Mouse (Mus musculus): Measurements from ENCODE around the gene Olfr13. TPM values are rescaled to one million over a fixed set of nuclear protein-coding genes. Genes with fewer than 3 reads are reported as not detected.
"Not testable (repeated sequence)": the region's sequence is repeated elsewhere in the genome, so short reads cannot be mapped to it uniquely, and the experiment has no call there.

Olfr13 gene
- total RNA-seq (2021), result not detected
- long read RNA-seq, experiment 1, result 0 reads
- long read RNA-seq, experiment 2, result 0 reads

DNA sequence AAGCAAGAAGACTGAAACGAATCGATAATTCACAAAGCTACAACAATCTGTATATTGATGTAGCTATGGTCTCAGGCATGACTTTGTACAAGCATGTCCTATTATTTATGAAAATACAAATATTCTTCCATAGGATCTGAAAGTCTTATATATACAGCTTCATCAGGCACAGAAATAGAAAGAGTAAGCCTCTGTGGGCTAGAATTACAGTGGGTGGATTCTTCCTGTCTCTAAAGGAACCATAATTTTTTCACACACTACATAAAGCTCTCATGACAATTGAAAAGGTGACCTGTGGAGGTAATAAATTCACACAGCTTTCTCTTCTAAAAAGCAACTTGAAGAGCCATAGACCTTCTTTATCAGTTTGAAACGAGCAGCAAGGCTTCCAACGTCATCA is at the start of gene Olfr13:
Gene Olfr13, plus strand, starts transcription at position 301 of the 400 bp plus-strand sequence.
- no peak for DNase-seq

GRCm38 (mm10) chr6:43146267-43146666 is 25.7 kb upstream of the Olfr13 start, which contains the start of gene Olfr237-ps1:
TSS of gene Olfr237-ps1 (plus strand) at chr6:43146567.
- DNase-seq, result not testable (repeated sequence)

- DNase-seq, result no peak
These were observed 12.4 kb upstream of the Olfr13 start for GRCm38 (mm10) chr6:43159502-43159901.

GRCm38 (mm10) chr6:43162982-43163381 is 9.0 kb upstream of the Olfr13 start, which contains the start of gene Olfr437:
TSS of gene Olfr437 (plus strand) at chr6:43163282.
- DNase-seq, result no peak

DNA sequence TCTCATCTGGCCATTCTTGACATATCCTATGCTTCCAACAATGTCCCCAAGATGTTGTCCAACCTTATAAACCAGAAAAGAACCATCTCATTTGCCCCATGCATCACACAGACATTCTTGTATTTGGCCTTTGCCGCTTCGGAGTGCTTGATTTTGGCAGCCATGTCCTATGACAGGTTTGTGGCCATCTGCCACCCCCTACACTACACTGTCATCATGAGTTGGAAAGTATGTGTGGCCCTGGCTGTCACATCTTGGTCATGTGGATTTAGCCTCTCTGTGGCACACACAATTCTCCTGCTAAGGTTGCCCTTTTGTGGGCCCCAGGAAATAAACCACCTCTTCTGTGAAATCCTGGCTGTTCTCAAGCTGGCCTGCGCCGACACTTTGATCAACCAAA is 4.7 kb upstream of the Olfr13 start:
- no peak for DNase-seq

DNA sequence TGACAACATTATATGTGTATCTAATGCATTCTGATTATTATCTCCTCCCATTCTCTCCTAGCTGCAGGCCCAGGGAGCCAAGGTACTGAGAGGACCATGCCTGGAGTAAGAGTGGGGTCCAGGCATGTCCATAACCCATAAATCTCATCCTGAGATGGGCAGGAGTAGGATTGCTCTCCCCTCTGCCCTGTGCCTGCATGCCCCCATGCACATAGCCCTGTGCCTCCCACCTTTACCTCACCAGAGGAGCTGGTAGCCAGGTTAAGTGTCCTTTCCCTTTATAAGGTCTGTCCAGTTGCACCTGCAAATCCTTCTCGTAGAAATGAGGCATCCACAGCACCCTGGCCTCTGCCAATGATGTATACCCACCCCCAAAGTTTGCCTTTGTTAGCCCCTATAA is 6.2 kb downstream of the Olfr13 start:
- DNase-seq, result no peak

GRCm38 (mm10) chr6:43178584-43179501 is 6.9 kb downstream of the Olfr13 start:
- no peak for DNase-seq

- DNase-seq, result no peak
These were observed 19.0 kb downstream of the Olfr13 start for GRCm38 (mm10) chr6:43190986-43191385.

DNA sequence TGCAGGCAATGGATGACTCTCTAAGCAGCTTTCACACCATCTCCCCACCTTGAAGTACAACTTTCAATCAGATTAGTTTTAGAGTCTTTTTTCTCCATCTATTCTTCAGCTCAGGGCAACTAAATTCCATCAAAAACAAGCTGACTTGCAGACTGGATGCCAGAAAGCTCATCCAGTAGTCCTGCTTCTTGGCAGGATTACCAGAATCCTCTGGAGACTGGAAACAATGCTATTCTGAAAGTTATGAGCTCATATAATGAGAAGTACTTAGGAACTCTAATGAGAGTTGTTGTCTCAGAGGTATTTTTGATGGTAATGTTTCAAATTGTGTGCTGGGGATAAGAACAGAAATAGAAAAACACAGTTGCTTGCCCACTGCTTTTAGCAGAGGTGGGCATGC is 24.8 kb downstream of the Olfr13 start, which contains the start of gene Olfr435:
Gene Olfr435, plus strand, starts transcription at position 366 of the 400 bp plus-strand sequence.
- DNase-seq, result no peak

GRCm38 (mm10) chr6:43198094-43198493 is 26.2 kb downstream of the Olfr13 start:
- DNase-seq, result no peak

DNA sequence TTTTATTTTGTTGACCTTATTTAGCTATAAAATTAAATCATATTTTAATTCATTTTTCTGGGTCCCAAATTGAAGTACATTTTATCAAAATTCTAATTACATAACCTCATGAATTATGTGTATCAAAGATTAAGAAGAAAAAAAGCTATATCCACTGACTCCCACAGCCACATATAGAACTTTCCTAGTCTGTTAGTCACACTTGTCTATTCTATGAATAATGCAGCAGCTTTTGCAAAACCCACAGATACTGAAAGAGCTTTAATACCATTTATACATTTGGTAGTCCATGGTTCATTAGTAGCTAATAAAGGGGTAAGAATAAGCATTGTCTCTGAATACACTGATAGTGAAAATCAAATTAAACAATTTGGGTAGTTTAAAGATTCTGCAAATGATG is 30.8 kb downstream of the Olfr13 start:
- DNase-seq, result no peak

DNA sequence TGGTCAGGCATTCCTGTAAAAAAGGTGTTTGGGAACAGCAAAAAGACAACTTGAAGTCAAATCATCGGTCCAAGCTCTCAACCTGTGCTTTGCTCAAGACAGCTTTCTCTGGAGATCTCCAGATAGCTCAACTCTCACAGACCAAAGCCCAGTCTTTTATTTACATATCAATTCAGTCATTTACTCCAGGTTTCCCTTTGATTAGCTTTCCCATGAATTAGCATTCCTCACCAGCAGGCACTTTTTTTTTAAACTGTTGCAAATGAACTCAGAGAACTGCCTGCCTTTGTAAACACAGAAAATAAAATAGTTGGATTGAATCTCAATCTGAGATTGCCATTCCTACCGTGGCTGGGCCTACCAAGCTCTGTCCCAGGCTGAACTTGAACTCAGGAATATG is 33.4 kb downstream of the Olfr13 start:
- no peak for DNase-seq

- DNase-seq, result not testable (repeated sequence)
These were observed 40.9 kb downstream of the Olfr13 start, which contains the start of gene Olfr434 for GRCm38 (mm10) chr6:43212873-43213272. TSS of gene Olfr434 (plus strand) at chr6:43213021.

Other genes starting within 250 kb of the Olfr13 start
- gene Olfr444, start 223.1 kb upstream of the Olfr13 start, total RNA-seq (2021), result not detected
- not detected for gene Olfr441, start 65.8 kb upstream of the Olfr13 start, total RNA-seq (2021)
- not detected for gene Olfr237-ps1, start 25.6 kb upstream of the Olfr13 start, total RNA-seq (2021)
- gene Olfr437, start 8.9 kb upstream of the Olfr13 start, total RNA-seq (2021), result not detected
- gene Olfr435, start 25.0 kb downstream of the Olfr13 start, total RNA-seq (2021), result not detected
- gene Olfr434, start 40.9 kb downstream of the Olfr13 start, total RNA-seq (2021), result not detected
- not detected for gene Olfr47, start 59.4 kb downstream of the Olfr13 start, total RNA-seq (2021)
- 10 to 100 TPM; 11.6 to 15.4 TPM for gene Arhgef5, start 93.4 kb downstream of the Olfr13 start, total RNA-seq (2021)
- not detected for gene Nobox, start 137.4 kb downstream of the Olfr13 start, total RNA-seq (2021)